Mouse (Mus musculus) liver, embryonic 14.5 days (tissue): ENCODE measurements around the gene Serinc3. TPM values are rescaled to one million over a fixed set of nuclear protein-coding genes. Genes with fewer than 3 reads are reported as not detected.

Experiments used
- ATAC-seq: fragments of 200-750 bp; cut with Nextera tagmentation; 2 replicates; pipeline ENCODE4 v1.8.0; 2017; ENCODE audit warnings: moderate number of reproducible peaks, mild to moderate bottlenecking, moderate library complexity; ENCODE audit not compliant: insufficient read depth
- DNase-seq, 3 experiments: peaks; one replicate each; pipeline ENCODE4 v3.0.0-alpha.2; 2012 to 2013; ENCODE audit warnings: low read depth in 3 of 3, low spot score in 3 of 3
- H3K27ac ChIP-seq: fragments of 300-500 bp; sonication (generic); 2 replicates; pipeline ENCODE4 v1.5.1; 2014; ENCODE audit warnings: moderate library complexity, mild to moderate bottlenecking, control low read depth, inconsistent platforms
- H3K27me3 ChIP-seq: fragments of 300-500 bp; sonication (generic); 2 replicates; pipeline ENCODE4 v1.6.1; 2014; ENCODE audit warnings: mild to moderate bottlenecking, low read length, moderate library complexity; ENCODE audit not compliant: control insufficient read depth, insufficient read depth
- H3K36me3 ChIP-seq: fragments of 300-500 bp; sonication (generic); replicated peaks from 2 replicates; pipeline ENCODE4 v1.6.1; 2014; ENCODE audit warnings: low read depth; ENCODE audit not compliant: control insufficient read depth, insufficient read depth
- H3K4me1 ChIP-seq, 2 experiments: fragments of 200-500 bp in 1 of 2; fragments of 300-500 bp in 1 of 2; sonication (generic) in 1 of 2; replicated peaks; 2 replicates each; pipeline ENCODE4 v1.6.1; 2012 to 2014; ENCODE audit warnings: antibody characterized with exemption in 1 of 2, inconsistent platforms in 1 of 2, low read length in 1 of 2; ENCODE audit not compliant: control insufficient read depth in 2 of 2, insufficient read depth in 2 of 2
- H3K4me2 ChIP-seq: fragments of 300-500 bp; sonication (generic); 2 replicates; pipeline ENCODE4 v1.6.1; 2014; ENCODE audit warnings: low read depth, mild to moderate bottlenecking, control low read depth, moderate library complexity
- H3K4me3 ChIP-seq, 2 experiments: fragments of 200-500 bp in 1 of 2; fragments of 300-500 bp in 1 of 2; sonication (generic) in 1 of 2; 2 replicates each; pipeline ENCODE4 v1.5.1; 2012 to 2014; ENCODE audit warnings: low read depth in 2 of 2, low read length in 2 of 2, mild to moderate bottlenecking in 2 of 2, control low read depth in 1 of 2, inconsistent platforms in 1 of 2, moderate library complexity in 1 of 2; ENCODE audit not compliant: insufficient read depth in 1 of 2
- H3K9ac ChIP-seq: fragments of 300-500 bp; sonication (generic); replicated peaks from 2 replicates; pipeline ENCODE4 v1.6.1; 2014; ENCODE audit warnings: mild to moderate bottlenecking, control low read depth, moderate library complexity
- H3K9me3 ChIP-seq: fragments of 300-500 bp; sonication (generic); 2 replicates; pipeline ENCODE4 v1.6.1; 2016; ENCODE audit warnings: low read length, mixed read lengths; ENCODE audit not compliant: control insufficient read depth
- CTCF ChIP-seq: IDR thresholded peaks from 2 replicates; pipeline ENCODE4 v1.5.1; 2016; ENCODE audit warnings: antibody characterized with exemption, low read depth, control low read depth
- EP300 ChIP-seq: IDR thresholded peaks from 2 replicates; pipeline ENCODE4 v1.6.1; 2016; ENCODE audit warnings: antibody characterized with exemption, low read depth
- WGBS: fragments of 180-500 bp; shearing (Covaris S2); extraction: QIAGEN DNeasy Blood & Tissue Kit; methylation state at CpG from one replicate; pipeline ENCODE4 v1.1.7; 2014; ENCODE audit not compliant: insufficient replicate concordance; 5-methylcytosine and 5-hydroxymethylcytosine counted together
- polyA plus RNA-seq, 2 experiments: library from polyadenylated mRNA; depleted of rRNA in 1 of 2; stranded (reverse) in 1 of 2; unstranded in 1 of 2; fragments of >200 nt; fragmentation: Nextera tagmentation in 1 of 2; extraction: Ambion mirVana in 1 of 2; gene quantifications; 2 replicates each; pipeline versions ENCODE4 v1.2.1 to v1.2.3; 2012 to 2014

Gene Serinc3
- polyA plus RNA-seq, 2 experiments: 165 to 257 TPM

- TF ChIP-seq EP300 (no peak), CTCF (no peak)
- no peak overlapping the region for H3K4me3 ChIP-seq
- H3K27ac ChIP-seq: no peak overlapping the region
- WGBS: 94% methylated on average over 5 of the region's 5 CpGs
- H3K4me2 ChIP-seq: no peak overlapping the region
- H3K27me3 ChIP-seq: no peaks in the 10 kb centered on the region
- H3K36me3 ChIP-seq: peaks cover 34% of the 10 kb centered on the region
- H3K9ac ChIP-seq: no peak overlapping the region
- no peaks in the 10 kb centered on the region for H3K4me1 ChIP-seq
- no peak for DNase-seq
- no peak for ATAC-seq
- no peaks in the 10 kb centered on the region for H3K9me3 ChIP-seq
These were observed 31.7 kb downstream of the Serinc3 start for GRCm38 (mm10) chr2:163613206-163613605.

- Histone ChIP-seq H3K4me1 (peaks cover under 1% of the 10 kb centered on the region in 2 experiments; a peak in 1 of 4 replicates), H3K27me3 (no peaks in the 10 kb centered on the region), H3K4me3 (no peak overlapping the region), H3K9me3 (no peaks in the 10 kb centered on the region), H3K9ac (no peak overlapping the region), H3K36me3 (peaks cover 23% of the 10 kb centered on the region), H3K4me2 (no peak overlapping the region), H3K27ac (no peak overlapping the region)
- 71% methylated on average over 9 of the region's 9 CpGs for WGBS
- ATAC-seq (no peak), DNase-seq (no peak)
- TF ChIP-seq EP300 (no peak), CTCF (no peak)
These were observed 33.8 kb downstream of the Serinc3 start for GRCm38 (mm10) chr2:163611176-163611575.

GRCm38 (mm10) chr2:163609281-163609975, 35.5 kb downstream of the Serinc3 start:
- Histone ChIP-seq H3K27me3 (no peaks in the 10 kb centered on the region), H3K4me1 (peaks cover 4 to 9% of the 10 kb centered on the region in 2 experiments; a peak in 3 of 4 replicates), H3K9ac (no peak overlapping the region), H3K36me3 (peaks cover 16% of the 10 kb centered on the region), H3K4me2 (no peak overlapping the region), H3K27ac (no peak overlapping the region), H3K4me3 (no peak overlapping the region), H3K9me3 (no peaks in the 10 kb centered on the region)
- DNase-seq: no peak
- ATAC-seq: no peak
- WGBS: 78% methylated on average over 12 of the region's 12 CpGs
- TF ChIP-seq EP300: no peak
- TF ChIP-seq CTCF: no peak

GRCm38 (mm10) chr2:163608008-163608407, 36.9 kb downstream of the Serinc3 start:
- ATAC-seq (no peak), DNase-seq (no peak)
- Histone ChIP-seq H3K9me3 (no peaks in the 10 kb centered on the region), H3K9ac (no peak overlapping the region), H3K27ac (no peak overlapping the region), H3K4me2 (no peak overlapping the region), H3K4me3 (no peak overlapping the region), H3K36me3 (peaks cover 13% of the 10 kb centered on the region), H3K4me1 (peaks cover 6 to 10% of the 10 kb centered on the region in 2 experiments; a peak in 3 of 4 replicates), H3K27me3 (no peaks in the 10 kb centered on the region)
- no peak for TF ChIP-seq CTCF
- TF ChIP-seq EP300: no peak
- WGBS: 70% methylated on average over 7 of the region's 7 CpGs

- ATAC-seq (no peak), DNase-seq (no peak)
- H3K4me3 ChIP-seq: no peak overlapping the region
- H3K36me3 ChIP-seq: peaks cover 7% of the 10 kb centered on the region
- TF ChIP-seq EP300: no peak
- TF ChIP-seq CTCF: no peak
- no peaks in the 10 kb centered on the region for H3K9me3 ChIP-seq
- no peaks in the 10 kb centered on the region for H3K27me3 ChIP-seq
- H3K4me1 ChIP-seq: peaks cover 8 to 19% of the 10 kb centered on the region in 2 experiments; a peak in 3 of 4 replicates
- 81% methylated on average over 7 of the region's 7 CpGs for WGBS
- no peak overlapping the region for H3K27ac ChIP-seq
- no peak overlapping the region for H3K4me2 ChIP-seq
- H3K9ac ChIP-seq: no peak overlapping the region; the same call in 1 of the 2 replicates
These were observed 38.8 kb downstream of the Serinc3 start for GRCm38 (mm10) chr2:163606161-163606560.
